Mouse (Mus musculus) CH12.LX (cell line): ENCODE measurements around the gene Dthd1. TPM values are rescaled to one million over a fixed set of nuclear protein-coding genes. Genes with fewer than 3 reads are reported as not detected.

Experiments used
- DNase-seq: peaks from one replicate; pipeline ENCODE4 v3.0.0-alpha.2; 2013; ENCODE audit errors: extremely low read depth
- H3K27ac ChIP-seq: 2 replicates; pipeline ENCODE4 v1.5.1; 2012; ENCODE audit warnings: low read depth, mild to moderate bottlenecking, control low read depth, moderate library complexity; ENCODE audit not compliant: insufficient read depth
- H3K27me3 ChIP-seq: replicated peaks from 2 replicates; pipeline ENCODE3; 2012; ENCODE audit warnings: inconsistent platforms
- H3K36me3 ChIP-seq, 2 experiments: replicated peaks in 1 of 2; 2 replicates each; pipeline versions ENCODE3 to v1.6.1; 2012; ENCODE audit warnings: inconsistent platforms in 1 of 2, low read length in 1 of 2, mild to moderate bottlenecking in 1 of 2, mixed read lengths in 1 of 2, moderate library complexity in 1 of 2; ENCODE audit not compliant: control insufficient read depth in 1 of 2, insufficient read depth in 1 of 2
- H3K4me1 ChIP-seq, 2 experiments: 2 replicates each; pipeline ENCODE4 v1.6.1; 2012; ENCODE audit warnings: inconsistent platforms in 1 of 2, moderate library complexity in 1 of 2; ENCODE audit not compliant: insufficient read depth in 2 of 2, control insufficient read depth in 1 of 2
- H3K4me2 ChIP-seq: 2 replicates; pipeline ENCODE4 v1.6.1; 2012; ENCODE audit warnings: low read depth, mild to moderate bottlenecking, control low read depth; ENCODE audit not compliant: poor library complexity, insufficient read depth, severe bottlenecking
- H3K4me3 ChIP-seq, 3 experiments: fragments of 150-350 bp in 1 of 3; sonication (generic) in 1 of 3; replicated peaks in 1 of 3; 2 replicates each; pipeline versions ENCODE3 to v1.5.1; 2011 to 2012; ENCODE audit warnings: low read depth in 2 of 3, low read length in 2 of 3, mild to moderate bottlenecking in 2 of 3, moderate library complexity in 2 of 3, control low read depth in 1 of 3, improper control_type of control experiment in 1 of 3, inconsistent platforms in 1 of 3, mixed read lengths in 1 of 3; ENCODE audit not compliant: poor library complexity in 1 of 3
- H3K79me2 ChIP-seq: replicated peaks from 2 replicates; pipeline ENCODE4 v1.6.1; 2012; ENCODE audit warnings: mild to moderate bottlenecking, moderate library complexity; ENCODE audit not compliant: control insufficient read depth, poor library complexity, insufficient read depth, severe bottlenecking; ENCODE audit errors: extremely low read depth
- H3K9ac ChIP-seq: 2 replicates; pipeline ENCODE4 v1.6.1; 2012; ENCODE audit warnings: low read depth, mild to moderate bottlenecking, control low read depth, moderate library complexity; ENCODE audit not compliant: insufficient read depth
- H3K9me3 ChIP-seq: replicated peaks from 2 replicates; pipeline ENCODE3; 2012; ENCODE audit warnings: low read length, inconsistent platforms, mixed read lengths
- BHLHE40 ChIP-seq: IDR thresholded peaks from 2 replicates; pipeline ENCODE4 v1.6.1; 2011; ENCODE audit warnings: mild to moderate bottlenecking, low read depth, low read length, improper control_type of control experiment
- E2F4 ChIP-seq: IDR thresholded peaks from 2 replicates; pipeline ENCODE4 v1.6.1; 2011; ENCODE audit warnings: low read depth, low read length, improper control_type of control experiment; ENCODE audit not compliant: insufficient replicate concordance
- IRF4 ChIP-seq: IDR thresholded peaks from 2 replicates; pipeline ENCODE4 v1.6.1; 2014; ENCODE audit warnings: low read depth, mild to moderate bottlenecking, inconsistent platforms, low read length, improper control_type of control experiment
- JUND ChIP-seq: conservative IDR thresholded peaks from 2 replicates; pipeline ENCODE4 v1.6.1; 2011; ENCODE audit warnings: low read depth, low read length, improper control_type of control experiment
- MAFK ChIP-seq: IDR thresholded peaks from 2 replicates; pipeline ENCODE4 v1.6.1; 2011; ENCODE audit warnings: low read length, improper control_type of control experiment; ENCODE audit not compliant: insufficient replicate concordance
- MEF2A ChIP-seq: IDR thresholded peaks from 2 replicates; pipeline ENCODE4 v1.6.1; 2014; ENCODE audit warnings: low read depth, mild to moderate bottlenecking, inconsistent platforms, low read length, improper control_type of control experiment, borderline replicate concordance
- MYC ChIP-seq: IDR thresholded peaks from 2 replicates; pipeline ENCODE4 v1.6.1; 2011; ENCODE audit warnings: low read depth, mild to moderate bottlenecking, improper control_type of control experiment, low read length
- NRF1 ChIP-seq: IDR thresholded peaks from 2 replicates; pipeline ENCODE4 v1.6.1; 2014; ENCODE audit warnings: low read depth, mild to moderate bottlenecking, inconsistent platforms, low read length, improper control_type of control experiment, moderate library complexity
- PAX5 ChIP-seq: IDR thresholded peaks from 2 replicates; pipeline ENCODE4 v1.6.1; 2012; ENCODE audit warnings: low read length, inconsistent platforms, mixed read lengths
- POLR2A ChIP-seq: IDR thresholded peaks from 2 replicates; pipeline ENCODE4 v1.6.1; 2011; ENCODE audit warnings: low read depth, mild to moderate bottlenecking, improper control_type of control experiment, low read length
- POLR2AphosphoS2 ChIP-seq: IDR thresholded peaks from 2 replicates; pipeline ENCODE4 v1.6.1; 2011; ENCODE audit warnings: low read depth, low read length, improper control_type of control experiment
- RAD21 ChIP-seq: IDR thresholded peaks from 2 replicates; pipeline ENCODE4 v1.6.1; 2011; ENCODE audit warnings: low read depth, mild to moderate bottlenecking, low read length, improper control_type of control experiment, moderate library complexity
- RCOR1 ChIP-seq: conservative IDR thresholded peaks from 2 replicates; pipeline ENCODE4 v1.6.1; 2012; ENCODE audit warnings: low read depth, mild to moderate bottlenecking, inconsistent platforms, low read length, improper control_type of control experiment
- SIN3A ChIP-seq: IDR thresholded peaks from 2 replicates; pipeline ENCODE4 v1.6.1; 2012; ENCODE audit warnings: low read length, improper control_type of control experiment, inconsistent platforms
- TBP ChIP-seq: conservative IDR thresholded peaks from 2 replicates; pipeline ENCODE4 v1.6.1; 2011; ENCODE audit warnings: low read depth, low read length, improper control_type of control experiment
- TCF12 ChIP-seq: IDR thresholded peaks from 2 replicates; pipeline ENCODE4 v1.6.1; 2014; ENCODE audit warnings: low read depth, mild to moderate bottlenecking, inconsistent platforms, low read length, improper control_type of control experiment
- ZC3H11A ChIP-seq: IDR thresholded peaks from 2 replicates; pipeline ENCODE4 v1.6.1; 2012; ENCODE audit warnings: low read depth, mild to moderate bottlenecking, inconsistent platforms, low read length, improper control_type of control experiment
- ZKSCAN1 ChIP-seq: IDR thresholded peaks from 2 replicates; pipeline ENCODE4 v1.6.1; 2012; ENCODE audit warnings: low read depth, inconsistent platforms, low read length, improper control_type of control experiment, borderline replicate concordance
- dilution Hi-C: fragments of 300-500 bp; cut with MboI; formaldehyde crosslinking; loops from 2 replicates; pipeline ENCODE4 v1.14.3; 2020; ENCODE audit warnings: low sequenced_read_pairs; ENCODE audit not compliant: extremely low pct_unique_long_range_greater_than_20kb, extremely low pct_ligation_motif_present
- in situ Hi-C: fragments of 300-500 bp; cut with MboI; formaldehyde crosslinking; loops from 3 replicates; pipeline ENCODE4 v1.14.3; 2019; ENCODE audit warnings: low sequenced_read_pairs, low pct_ligation_motif_present, low pct_unique_long_range_greater_than_20kb, mixed read lengths
- polyA plus RNA-seq: library from polyadenylated mRNA; unstranded; fragments of >175 nt; gene quantifications from 2 replicates; pipeline ENCODE4 v1.2.1, GENCODE M21; 2012; ENCODE audit warnings: low read depth; ENCODE audit not compliant: insufficient read length
- total RNA-seq, 2 experiments: library from RNA; depleted of rRNA; stranded (reverse); fragments of 300-350 nt in 1 of 2; fragments of >200 nt in 1 of 2; gene quantifications; 2 replicates each; pipeline ENCODE4 v1.2.3; 2012 to 2014

The Dthd1 gene
- not detected in 2 replicates for total RNA-seq (2012; rRNA removed)
- not detected in 2 replicates for total RNA-seq (2014; rRNA removed)
- not detected in 2 replicates for polyA plus RNA-seq

- Histone ChIP-seq H3K27ac (no peak within 1 kb of the TSS), H3K4me2 (no peak within 1 kb of the TSS), H3K4me3 (no peak within 1 kb of the TSS), H3K9ac (no peak within 1 kb of the TSS), H3K4me1 (peaks cover 3 to 30% of the 10 kb centered on the region in 2 experiments; a peak in 3 of 4 replicates), H3K79me2 (no peaks in the 10 kb centered on the region), H3K9me3 (peaks cover 5% of the 10 kb centered on the region), H3K36me3 (no peaks in the 10 kb centered on the region), H3K27me3 (no peaks in the 10 kb centered on the region)
- dilution Hi-C loops = no loop called here
- no peak for DNase-seq
- no peak for TF ChIP-seq TBP
- TF ChIP-seq MEF2A = no peak
- TF ChIP-seq BHLHE40 = no peak
- no peak for TF ChIP-seq POLR2A
- TF ChIP-seq NRF1 = no peak
- no peak for TF ChIP-seq RCOR1
- TF ChIP-seq POLR2AphosphoS2 = no peak
- no peak for TF ChIP-seq MAFK
- TF ChIP-seq MYC = no peak
- TF ChIP-seq JUND = no peak
- no peak for TF ChIP-seq TCF12
- no peak for TF ChIP-seq RAD21
- in situ Hi-C loops = no loop called here
Observed at GRCm38 (mm10) chr5:62813402-62814071, at the start of gene Dthd1. Gene Dthd1 (plus strand): TSS chr5:62813823.

- Histone ChIP-seq H3K4me3 (peak overlapping the region in 2 of 3 experiments; percentile 72 to 73), H3K4me1 (peaks cover 11 to 41% of the 10 kb centered on the region in 2 experiments; a peak in 3 of 4 replicates), H3K79me2 (peaks cover 10% of the 10 kb centered on the region), H3K27ac (no peak overlapping the region), H3K4me2 (peak overlapping the region; percentile 82)
- dilution Hi-C loops = no loop called here
- in situ Hi-C loops = no loop called here
- TF ChIP-seq IRF4 (no peak), ZC3H11A (no peak), PAX5 (no peak), MEF2A (no peak), SIN3A (no peak), ZKSCAN1 (no peak), POLR2AphosphoS2 (no peak), TCF12 (no peak), JUND (no peak), E2F4 (no peak)
- TF ChIP-seq, all 38 proteins: peak for 0
- H3K9ac ChIP-seq = peak overlapping the region; percentile 94
- no peaks in the 10 kb centered on the region for H3K27me3 ChIP-seq
- H3K9me3 ChIP-seq = no peaks in the 10 kb centered on the region
- peaks cover 0 to 3% of the 10 kb centered on the region in 2 experiments for H3K36me3 ChIP-seq
- DNase-seq = no peak
Observed at GRCm38 (mm10) chr5:62764161-62764560, 49.5 kb upstream of the Dthd1 start.
